Mouse (Mus musculus) heart, embryonic 11.5 days (tissue): Measurements from ENCODE around the gene Qrich1. TPM values are rescaled to one million over a fixed set of nuclear protein-coding genes. Genes with fewer than 3 reads are reported as not detected.

Experiments
- ATAC-seq: fragments of 200-750 bp; cut with Nextera tagmentation; replicated peaks from 2 replicates; pipeline ENCODE4 v1.8.0; 2017; ENCODE audit warnings: moderate library complexity; ENCODE audit not compliant: insufficient number of reproducible peaks, low FRiP score, low TSS enrichment
- H3K27ac ChIP-seq: fragments of 300-500 bp; sonication (generic); 2 replicates; pipeline ENCODE4 v1.5.1; 2014; ENCODE audit warnings: mild to moderate bottlenecking, low read depth, low read length
- H3K27me3 ChIP-seq: fragments of 300-500 bp; sonication (generic); 2 replicates; pipeline ENCODE4 v1.6.1; 2014; ENCODE audit warnings: mild to moderate bottlenecking, low read length, mixed read lengths; ENCODE audit not compliant: control insufficient read depth, insufficient read depth
- H3K36me3 ChIP-seq: fragments of 300-500 bp; sonication (generic); 2 replicates; pipeline ENCODE4 v1.6.1; 2014; ENCODE audit warnings: mild to moderate bottlenecking, low read length, moderate library complexity, mixed read lengths; ENCODE audit not compliant: control insufficient read depth, insufficient read depth
- H3K4me1 ChIP-seq: fragments of 300-500 bp; sonication (generic); 2 replicates; pipeline ENCODE4 v1.6.1; 2014; ENCODE audit warnings: low read length; ENCODE audit not compliant: control insufficient read depth, insufficient read depth
- H3K4me2 ChIP-seq: fragments of 300-500 bp; sonication (generic); 2 replicates; pipeline ENCODE4 v1.6.1; 2014; ENCODE audit warnings: mild to moderate bottlenecking, moderate library complexity
- H3K4me3 ChIP-seq: fragments of 300-500 bp; sonication (generic); 2 replicates; pipeline ENCODE4 v1.5.1; 2014; ENCODE audit warnings: low read depth, low read length
- H3K9ac ChIP-seq: fragments of 300-500 bp; sonication (generic); 2 replicates; pipeline ENCODE4 v1.6.1; 2014; ENCODE audit warnings: mild to moderate bottlenecking, low read depth, low read length, moderate library complexity
- H3K9me3 ChIP-seq: fragments of 300-500 bp; sonication (generic); replicated peaks from 2 replicates; pipeline ENCODE4 v1.6.1; 2016; ENCODE audit warnings: low read length; ENCODE audit not compliant: control insufficient read depth
- WGBS: fragments of 180-500 bp; shearing (Covaris S2); extraction: QIAGEN DNeasy Blood & Tissue Kit; methylation state at CpG from one replicate; pipeline ENCODE4 v1.1.7; 2014; ENCODE audit not compliant: insufficient replicate concordance; 5-methylcytosine and 5-hydroxymethylcytosine counted together
- polyA plus RNA-seq: library from polyadenylated mRNA; unstranded; fragments of >200 nt; fragmentation: Nextera tagmentation; extraction: Ambion mirVana; gene quantifications from 2 replicates; pipeline ENCODE4 v1.2.1, GENCODE M21; 2014

Gene Qrich1
- 103 and 109 TPM in 2 replicates for polyA plus RNA-seq

GRCm38 (mm10) chr9:108516380-108517251, at the start of gene Qrich1:
Gene Qrich1, plus strand, starts transcription at chr9:108516806.
- H3K36me3 ChIP-seq, result peaks cover 24% of the 10 kb centered on the region
- peak within 1 kb of the TSS; percentile 99 for H3K9ac ChIP-seq
- ATAC-seq, result peak; percentile 93
- no peaks in the 10 kb centered on the region for H3K27me3 ChIP-seq
- peaks cover 15% of the 10 kb centered on the region for H3K4me1 ChIP-seq
- H3K4me3 ChIP-seq, result peak within 1 kb of the TSS; percentile 98
- H3K4me2 ChIP-seq, result peak within 1 kb of the TSS; percentile 90
- WGBS, result 1% methylated on average over 47 of the region's 55 CpGs
- no peaks in the 10 kb centered on the region for H3K9me3 ChIP-seq
- peak within 1 kb of the TSS; percentile 100 for H3K27ac ChIP-seq

- 64% methylated on average over 5 of the region's 5 CpGs for WGBS
- no peak overlapping the region for H3K4me3 ChIP-seq
- peaks cover 18% of the 10 kb centered on the region for H3K36me3 ChIP-seq
Observed at GRCm38 (mm10) chr9:108469430-108469829, 47.2 kb upstream of the Qrich1 start.

GRCm38 (mm10) chr9:108469845-108470244, 46.8 kb upstream of the Qrich1 start:
- no peaks in the 10 kb centered on the region for H3K27me3 ChIP-seq
- H3K9me3 ChIP-seq, result 0 out of 2 replicates have a peak, but pooled peaks cover 3% of the 10 kb centered on the region
- WGBS, result 61% methylated on average over 4 of the region's 4 CpGs
- H3K9ac ChIP-seq, result no peak overlapping the region
- ATAC-seq, result no peak
- peaks cover 15% of the 10 kb centered on the region for H3K36me3 ChIP-seq
- H3K27ac ChIP-seq, result no peak overlapping the region
- no peaks in the 10 kb centered on the region for H3K4me1 ChIP-seq
- H3K4me2 ChIP-seq, result no peak overlapping the region
- H3K4me3 ChIP-seq, result no peak overlapping the region

More at GRCm38 (mm10) chr9:108469430-108469829, 47.2 kb upstream of the Qrich1 start:
- H3K9ac ChIP-seq, result no peak overlapping the region
- 0 out of 2 replicates have a peak, but pooled peaks cover 3% of the 10 kb centered on the region for H3K9me3 ChIP-seq
- H3K27ac ChIP-seq, result no peak overlapping the region
- no peak for ATAC-seq
- H3K27me3 ChIP-seq, result no peaks in the 10 kb centered on the region
- H3K4me1 ChIP-seq, result no peaks in the 10 kb centered on the region
- no peak overlapping the region for H3K4me2 ChIP-seq

GRCm38 (mm10) chr9:108474528-108474927, 42.1 kb upstream of the Qrich1 start:
- 55% methylated on average over 1 of the region's 1 CpGs for WGBS
- no peaks in the 10 kb centered on the region for H3K9me3 ChIP-seq

GRCm38 (mm10) chr9:108478638-108479156, 37.9 kb upstream of the Qrich1 start:
- Histone ChIP-seq H3K36me3 (peaks cover 14% of the 10 kb centered on the region), H3K9me3 (no peaks in the 10 kb centered on the region), H3K4me3 (peak overlapping the region; percentile 44), H3K9ac (peak overlapping the region; percentile 72), H3K4me2 (peak overlapping the region; percentile 66), H3K27me3 (no peaks in the 10 kb centered on the region), H3K27ac (peak overlapping the region; percentile 84), H3K4me1 (peaks cover 20% of the 10 kb centered on the region)
- WGBS, result under 1% methylated on average over 20 of the region's 20 CpGs
- ATAC-seq, result peak; percentile 68

More at GRCm38 (mm10) chr9:108474528-108474927, 42.1 kb upstream of the Qrich1 start:
- no peak overlapping the region for H3K4me2 ChIP-seq
- no peaks in the 10 kb centered on the region for H3K36me3 ChIP-seq
- no peaks in the 10 kb centered on the region for H3K27me3 ChIP-seq
- peaks cover 6% of the 10 kb centered on the region for H3K4me1 ChIP-seq
- ATAC-seq, result no peak
- no peak overlapping the region for H3K4me3 ChIP-seq
- no peak overlapping the region for H3K9ac ChIP-seq
- H3K27ac ChIP-seq, result no peak overlapping the region

GRCm38 (mm10) chr9:108479241-108479640, 37.4 kb upstream of the Qrich1 start:
- no peak for ATAC-seq
- peak overlapping the region; percentile 84 for H3K27ac ChIP-seq
- peak overlapping the region; percentile 66 for H3K4me2 ChIP-seq
- peaks cover 20% of the 10 kb centered on the region for H3K4me1 ChIP-seq
- H3K36me3 ChIP-seq, result peaks cover 18% of the 10 kb centered on the region
- peak overlapping the region; percentile 56 for H3K4me3 ChIP-seq
- H3K9ac ChIP-seq, result peak overlapping the region; percentile 56; the same call in 1 of the 2 replicates
- no peaks in the 10 kb centered on the region for H3K9me3 ChIP-seq
- 38% methylated on average over 11 of the region's 11 CpGs for WGBS
- no peaks in the 10 kb centered on the region for H3K27me3 ChIP-seq

- no peak; the same call in 1 of the 2 replicates for ATAC-seq
- Histone ChIP-seq H3K4me1 (peaks cover 20% of the 10 kb centered on the region), H3K4me3 (peak within 1 kb of the TSS; percentile 56), H3K9me3 (no peaks in the 10 kb centered on the region), H3K36me3 (peaks cover 21% of the 10 kb centered on the region), H3K4me2 (peak within 1 kb of the TSS; percentile 66), H3K27me3 (no peaks in the 10 kb centered on the region), H3K27ac (peak within 1 kb of the TSS; percentile 86), H3K9ac (peak within 1 kb of the TSS; percentile 83)
- 9% methylated on average over 10 of the region's 10 CpGs for WGBS
Observed at GRCm38 (mm10) chr9:108479721-108480351, 36.8 kb upstream of the Qrich1 start, which contains the start of gene Lamb2. Gene Lamb2, plus strand, starts transcription at chr9:108479736.

GRCm38 (mm10) chr9:108480813-108481519, 35.6 kb upstream of the Qrich1 start:
- Histone ChIP-seq H3K9me3 (no peaks in the 10 kb centered on the region), H3K27ac (0 out of 2 replicates have a peak overlapping the region, but pooled peaks have one; percentile 22), H3K27me3 (no peaks in the 10 kb centered on the region), H3K4me1 (peaks cover 20% of the 10 kb centered on the region), H3K36me3 (peaks cover 28% of the 10 kb centered on the region), H3K4me3 (peak overlapping the region; percentile 56), H3K4me2 (peak overlapping the region; percentile 66), H3K9ac (peak overlapping the region; percentile 39; the same call in 1 of the 2 replicates)
- no peak for ATAC-seq
- WGBS, result 87% methylated on average over 28 of the region's 28 CpGs
